Mouse (Mus musculus) MEL (cell line): Measurements from ENCODE around the gene Dnaja2. TPM values are rescaled to one million over a fixed set of nuclear protein-coding genes. Genes with fewer than 3 reads are reported as not detected.

Source experiments
- DNase-seq: peaks from one replicate; pipeline ENCODE4 v3.0.0; 2011; ENCODE audit warnings: low read depth, low spot score
- H3K27ac ChIP-seq: 2 replicates; pipeline ENCODE4 v1.5.1; 2012; ENCODE audit warnings: low read depth, mild to moderate bottlenecking, control low read depth, low read length, moderate library complexity; ENCODE audit not compliant: control insufficient read depth
- H3K27me3 ChIP-seq, 2 experiments: fragments of 150-350 bp in 1 of 2; sonication (generic) in 1 of 2; 2 replicates each; pipeline ENCODE4 v1.6.1; 2012; ENCODE audit warnings: low read length in 2 of 2, mild to moderate bottlenecking in 2 of 2, improper control_type of control experiment in 1 of 2, moderate library complexity in 1 of 2; ENCODE audit not compliant: insufficient read depth in 2 of 2, control insufficient read depth in 1 of 2
- H3K36me3 ChIP-seq, 2 experiments: 2 replicates each; pipeline ENCODE4 v1.6.1; 2012 to 2014; ENCODE audit warnings: low read length in 2 of 2, improper control_type of control experiment in 1 of 2, inconsistent platforms in 1 of 2, mild to moderate bottlenecking in 1 of 2; ENCODE audit not compliant: insufficient read depth in 2 of 2, control insufficient read depth in 1 of 2
- H3K4me1 ChIP-seq, 2 experiments: fragments of 150-350 bp in 1 of 2; sonication (generic) in 1 of 2; 2 replicates each; pipeline ENCODE4 v1.6.1; 2012; ENCODE audit warnings: low read length in 2 of 2, improper control_type of control experiment in 1 of 2, mild to moderate bottlenecking in 1 of 2; ENCODE audit not compliant: insufficient read depth in 2 of 2, control insufficient read depth in 1 of 2
- H3K4me3 ChIP-seq, 2 experiments: fragments of 150-350 bp in 1 of 2; sonication (generic) in 1 of 2; 2 replicates each; pipeline ENCODE4 v1.5.1; 2012; ENCODE audit warnings: low read depth in 2 of 2, low read length in 2 of 2, mild to moderate bottlenecking in 2 of 2, moderate library complexity in 2 of 2, control low read depth in 1 of 2, improper control_type of control experiment in 1 of 2; ENCODE audit not compliant: control insufficient read depth in 1 of 2, insufficient read depth in 1 of 2
- H3K79me2 ChIP-seq: 2 replicates; pipeline ENCODE4 v1.6.1; 2012; ENCODE audit warnings: mild to moderate bottlenecking, low read length, moderate library complexity; ENCODE audit not compliant: control insufficient read depth, poor library complexity, insufficient read depth
- H3K9ac ChIP-seq: 2 replicates; pipeline ENCODE4 v1.6.1; 2012; ENCODE audit warnings: low read depth, mild to moderate bottlenecking, control low read depth, low read length, moderate library complexity; ENCODE audit not compliant: control insufficient read depth, poor library complexity, severe bottlenecking
- H3K9me3 ChIP-seq: fragments of 150-350 bp; sonication (generic); replicated peaks from 2 replicates; pipeline ENCODE4 v1.6.1; 2012; ENCODE audit warnings: mild to moderate bottlenecking, low read length, improper control_type of control experiment, moderate library complexity; ENCODE audit not compliant: insufficient read depth
- BHLHE40 ChIP-seq: IDR thresholded peaks from 2 replicates; pipeline ENCODE4 v1.6.1; 2012; ENCODE audit warnings: low read depth, mild to moderate bottlenecking, inconsistent platforms, low read length, improper control_type of control experiment, borderline replicate concordance
- CHD1 ChIP-seq: IDR thresholded peaks from 2 replicates; pipeline ENCODE4 v1.6.1; 2012; ENCODE audit warnings: low read depth, mild to moderate bottlenecking, inconsistent platforms, low read length, improper control_type of control experiment
- ELF1 ChIP-seq: IDR thresholded peaks from 2 replicates; pipeline ENCODE4 v1.6.1; 2014; ENCODE audit warnings: low read depth, mild to moderate bottlenecking, inconsistent platforms, low read length, improper control_type of control experiment, moderate library complexity
- EP300 ChIP-seq, 2 experiments: IDR thresholded peaks; 2 replicates each; pipeline ENCODE4 v1.6.1; 2011; ENCODE audit warnings: improper control_type of control experiment in 2 of 2, low read length in 2 of 2, low read depth in 1 of 2, mild to moderate bottlenecking in 1 of 2
- ETS1 ChIP-seq: IDR thresholded peaks from 2 replicates; pipeline ENCODE4 v1.6.1; 2012; ENCODE audit warnings: low read depth, mild to moderate bottlenecking, inconsistent platforms, low read length, improper control_type of control experiment, moderate library complexity
- GATA1 ChIP-seq: IDR thresholded peaks from 2 replicates; pipeline ENCODE4 v1.6.1; 2011; ENCODE audit warnings: low read depth, low read length, improper control_type of control experiment
- HCFC1 ChIP-seq: IDR thresholded peaks from 2 replicates; pipeline ENCODE4 v1.6.1; 2012; ENCODE audit warnings: low read depth, mild to moderate bottlenecking, inconsistent platforms, low read length, improper control_type of control experiment, moderate library complexity
- JUND ChIP-seq: IDR thresholded peaks from 2 replicates; pipeline ENCODE4 v1.6.1; 2011; ENCODE audit warnings: low read depth, mild to moderate bottlenecking, improper control_type of control experiment, low read length
- KAT2A ChIP-seq: conservative IDR thresholded peaks from 2 replicates; pipeline ENCODE4 v1.6.1; 2012; ENCODE audit warnings: low read depth, low read length, improper control_type of control experiment, inconsistent platforms
- MAFK ChIP-seq: IDR thresholded peaks from 2 replicates; pipeline ENCODE4 v1.6.1; 2011; ENCODE audit warnings: low read depth, mild to moderate bottlenecking, low read length, improper control_type of control experiment, borderline replicate concordance
- MAX ChIP-seq: IDR thresholded peaks from 2 replicates; pipeline ENCODE4 v1.6.1; 2011; ENCODE audit warnings: low read length, improper control_type of control experiment
- MAZ ChIP-seq: IDR thresholded peaks from 2 replicates; pipeline ENCODE4 v1.6.1; 2012; ENCODE audit warnings: low read depth, mild to moderate bottlenecking, inconsistent platforms, low read length, improper control_type of control experiment
- MXI1 ChIP-seq: IDR thresholded peaks from 2 replicates; pipeline ENCODE4 v1.6.1; 2011; ENCODE audit warnings: mild to moderate bottlenecking, low read depth, low read length, improper control_type of control experiment
- MYC ChIP-seq: IDR thresholded peaks from 2 replicates; pipeline ENCODE4 v1.6.1; 2011; ENCODE audit warnings: low read depth, mild to moderate bottlenecking, low read length, improper control_type of control experiment, moderate library complexity
- NRF1 ChIP-seq: IDR thresholded peaks from 2 replicates; pipeline ENCODE4 v1.6.1; 2014; ENCODE audit warnings: low read depth, mild to moderate bottlenecking, inconsistent platforms, low read length, improper control_type of control experiment, moderate library complexity; ENCODE audit not compliant: poor library complexity, insufficient read depth, severe bottlenecking
- RCOR1 ChIP-seq: IDR thresholded peaks from 2 replicates; pipeline ENCODE4 v1.6.1; 2012; ENCODE audit warnings: low read depth, mild to moderate bottlenecking, inconsistent platforms, low read length, improper control_type of control experiment
- SIN3A ChIP-seq: IDR thresholded peaks from 2 replicates; pipeline ENCODE4 v1.6.1; 2012; ENCODE audit warnings: low read length, improper control_type of control experiment, inconsistent platforms
- TAL1 ChIP-seq: IDR thresholded peaks from 2 replicates; pipeline ENCODE4 v1.6.1; 2012; ENCODE audit warnings: mild to moderate bottlenecking, inconsistent platforms, low read length, moderate library complexity, mixed read lengths
- TBP ChIP-seq: IDR thresholded peaks from 2 replicates; pipeline ENCODE4 v1.8.0; 2011; ENCODE audit warnings: low read depth, low read length, improper control_type of control experiment
- TCF12 ChIP-seq: IDR thresholded peaks from 2 replicates; pipeline ENCODE4 v1.6.1; 2014; ENCODE audit warnings: low read depth, mild to moderate bottlenecking, inconsistent platforms, low read length, improper control_type of control experiment, moderate library complexity
- UBTF ChIP-seq: IDR thresholded peaks from 2 replicates; pipeline ENCODE4 v1.6.1; 2012; ENCODE audit warnings: low read depth, mild to moderate bottlenecking, inconsistent platforms, low read length, improper control_type of control experiment, moderate library complexity, borderline replicate concordance; ENCODE audit not compliant: insufficient read depth
- ZC3H11A ChIP-seq: IDR thresholded peaks from 2 replicates; pipeline ENCODE4 v1.6.1; 2012; ENCODE audit warnings: low read depth, mild to moderate bottlenecking, inconsistent platforms, low read length, improper control_type of control experiment
- polyA plus RNA-seq, 2 experiments: library from polyadenylated mRNA; stranded (reverse) in 1 of 2; unstranded in 1 of 2; fragments of >175 nt in 1 of 2; fragments of >200 nt in 1 of 2; gene quantifications; 2 replicates each; pipeline versions ENCODE4 v1.2.1 to v1.2.4; 2012; ENCODE audit warnings: low replicate concordance in 2 of 2, low read depth in 1 of 2; ENCODE audit not compliant: insufficient read length in 2 of 2, insufficient read depth in 1 of 2, missing spikeins in 1 of 2
- total RNA-seq: library from RNA; depleted of rRNA; stranded (reverse); fragments of 300-350 nt; gene quantifications from 2 replicates; pipeline ENCODE4 v1.2.3, GENCODE M21; 2012

Dnaja2 gene
- total and polyA plus RNA-seq, 3 experiments: 189 to 307 TPM; not detected in 1

GRCm38 (mm10) chr8:85530717-85531116, 24.4 kb downstream of the Dnaja2 start:
- Histone ChIP-seq H3K4me1 (peaks cover 11 to 24% of the 10 kb centered on the region in 2 experiments), H3K4me3 (no peak overlapping the region), H3K9ac (no peak overlapping the region), H3K79me2 (no peaks in the 10 kb centered on the region), H3K27ac (no peak overlapping the region), H3K27me3 (no peaks in the 10 kb centered on the region), H3K9me3 (no peaks in the 10 kb centered on the region), H3K36me3 (peaks cover 0 to 24% of the 10 kb centered on the region in 2 experiments; a peak in 2 of 4 replicates)
- DNase-seq: peak; percentile 79
- peak; percentile 52; the same call in 1 of the 2 replicates for TF ChIP-seq MXI1
- TF ChIP-seq UBTF: no peak
- 0 out of 2 replicates have a peak, but pooled peaks have one; percentile 28 for TF ChIP-seq SIN3A
- TF ChIP-seq ZC3H11A: no peak
- TF ChIP-seq RCOR1: peak; percentile 74; the same call in 1 of the 2 replicates
- peak; percentile 64 to 72 for TF ChIP-seq EP300 (IDR thresholded peaks at IDR 0.05; ENCODE audit: low read depth in 1 of 2, low read length in 2 of 2)
- TF ChIP-seq MAX: peak; percentile 70
- peak; percentile 78 for TF ChIP-seq MYC
- peak; percentile 71 for TF ChIP-seq TCF12
- TF ChIP-seq GATA1: peak; percentile 72
- peak; percentile 76 for TF ChIP-seq ETS1
- TF ChIP-seq TAL1: no peak; the same call in none of the 2 replicates

- no peaks in the 10 kb centered on the region for H3K79me2 ChIP-seq
- H3K27ac ChIP-seq: no peak overlapping the region
- H3K4me3 ChIP-seq: no peak overlapping the region
- peaks cover 0 to 19% of the 10 kb centered on the region in 2 experiments; a peak in 3 of 4 replicates for H3K36me3 ChIP-seq
- no peak overlapping the region for H3K9ac ChIP-seq
- peaks cover 11 to 24% of the 10 kb centered on the region in 2 experiments for H3K4me1 ChIP-seq
- no peaks in the 10 kb centered on the region for H3K9me3 ChIP-seq
- TF ChIP-seq MAZ (no peak), KAT2A (no peak), TBP (no peak), TAL1 (no peak), CHD1 (no peak), NRF1 (no peak), ETS1 (no peak), JUND (no peak), HCFC1 (no peak), ELF1 (no peak), ZC3H11A (no peak), MAFK (no peak), MXI1 (no peak), BHLHE40 (no peak)
- no peak for DNase-seq
- H3K27me3 ChIP-seq: no peaks in the 10 kb centered on the region
Observed at GRCm38 (mm10) chr8:85528959-85529358, 26.2 kb downstream of the Dnaja2 start.
